Mouse (Mus musculus) megakaryocyte, embryonic 14.5 days (primary cell): ENCODE results near the gene Lrrc19.

Source experiments
- FLI1 ChIP-seq: IDR thresholded peaks from 2 replicates; pipeline ENCODE4 v1.6.1; 2012; ENCODE audit warnings: low read length, inconsistent platforms, mixed read lengths
- GATA1 ChIP-seq: IDR thresholded peaks from 3 replicates; pipeline ENCODE4 v1.6.1; 2012; ENCODE audit warnings: mixed read lengths, low read length, inconsistent platforms, borderline replicate concordance

DNA sequence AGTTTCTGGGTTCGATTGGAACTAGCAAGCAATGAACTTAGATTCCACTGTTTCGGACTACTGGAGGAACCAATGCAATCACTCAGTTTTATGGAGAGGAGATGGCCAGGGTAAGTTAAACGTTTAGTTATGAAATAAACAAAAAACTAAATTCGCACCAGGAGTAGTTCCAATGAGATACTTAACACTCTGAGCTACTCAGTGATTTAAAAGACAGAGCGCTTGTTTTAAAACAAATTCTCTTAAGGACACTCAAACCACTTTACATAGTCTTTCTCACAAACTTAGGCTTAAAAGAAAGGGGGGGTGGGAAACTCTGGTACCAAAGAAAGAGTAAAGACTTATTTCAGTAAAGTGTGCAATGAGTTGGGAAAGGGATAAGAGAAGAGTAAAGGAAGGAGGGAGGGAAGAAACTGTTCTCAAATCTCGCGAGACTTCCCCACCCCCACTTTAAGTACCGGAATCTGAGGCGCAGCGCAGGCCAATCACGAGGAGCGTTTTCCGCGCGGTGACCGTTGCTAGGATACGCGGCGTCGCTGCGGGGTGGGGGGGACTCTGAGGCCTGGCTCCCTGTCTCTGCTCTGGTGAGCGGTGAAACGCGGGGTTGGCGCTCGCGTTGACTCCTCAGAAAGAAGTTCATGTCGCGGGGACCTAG is 35.8 kb downstream of the Lrrc19 start, which contains the start of gene Ift74:
- TF ChIP-seq GATA1 (no peak), FLI1 (no peak)
